Mouse (Mus musculus) embryonic facial prominence, embryonic 10.5 days (tissue): ENCODE results near the gene Cd300lg. TPM values are rescaled to one million over a fixed set of nuclear protein-coding genes. Genes with fewer than 3 reads are reported as not detected.

ENCODE experiments used
- DNase-seq: peaks from one replicate; pipeline ENCODE4 v3.0.0-alpha.2; 2017; ENCODE audit warnings: low spot score
- H3K27ac ChIP-seq: fragments of 300-500 bp; sonication (generic); replicated peaks from 2 replicates; pipeline ENCODE4 v1.5.1; 2016; ENCODE audit warnings: mild to moderate bottlenecking
- H3K27me3 ChIP-seq: fragments of 300-500 bp; sonication (generic); replicated peaks from 2 replicates; pipeline ENCODE4 v1.6.1; 2016; ENCODE audit warnings: low read depth, mild to moderate bottlenecking; ENCODE audit not compliant: poor library complexity, severe bottlenecking
- H3K36me3 ChIP-seq: fragments of 300-500 bp; sonication (generic); replicated peaks from 2 replicates; pipeline ENCODE4 v1.6.1; 2016; ENCODE audit warnings: mild to moderate bottlenecking, moderate library complexity
- H3K4me1 ChIP-seq: fragments of 300-500 bp; sonication (generic); 2 replicates; pipeline ENCODE4 v1.6.1; 2016
- H3K4me3 ChIP-seq: fragments of 300-500 bp; sonication (generic); 2 replicates; pipeline ENCODE4 v1.5.1; 2016; ENCODE audit warnings: mild to moderate bottlenecking, moderate library complexity
- H3K9me3 ChIP-seq: fragments of 300-500 bp; sonication (generic); 2 replicates; pipeline ENCODE4 v1.6.1; 2016; ENCODE audit warnings: mild to moderate bottlenecking
- WGBS: fragments of 180-500 bp; shearing (Covaris S2); methylation state at CpG from one replicate; pipeline ENCODE4 v1.1.7; 2016; 5-methylcytosine and 5-hydroxymethylcytosine counted together
- polyA plus RNA-seq: library from polyadenylated mRNA; unstranded; fragments of >200 nt; fragmentation: Nextera tagmentation; extraction: Ambion mirVana; gene quantifications from 2 replicates; pipeline ENCODE4 v1.2.1, GENCODE M21; 2016

The Cd300lg gene
- polyA plus RNA-seq, 1 experiment from 2014 or later: 0.51 TPM

DNA sequence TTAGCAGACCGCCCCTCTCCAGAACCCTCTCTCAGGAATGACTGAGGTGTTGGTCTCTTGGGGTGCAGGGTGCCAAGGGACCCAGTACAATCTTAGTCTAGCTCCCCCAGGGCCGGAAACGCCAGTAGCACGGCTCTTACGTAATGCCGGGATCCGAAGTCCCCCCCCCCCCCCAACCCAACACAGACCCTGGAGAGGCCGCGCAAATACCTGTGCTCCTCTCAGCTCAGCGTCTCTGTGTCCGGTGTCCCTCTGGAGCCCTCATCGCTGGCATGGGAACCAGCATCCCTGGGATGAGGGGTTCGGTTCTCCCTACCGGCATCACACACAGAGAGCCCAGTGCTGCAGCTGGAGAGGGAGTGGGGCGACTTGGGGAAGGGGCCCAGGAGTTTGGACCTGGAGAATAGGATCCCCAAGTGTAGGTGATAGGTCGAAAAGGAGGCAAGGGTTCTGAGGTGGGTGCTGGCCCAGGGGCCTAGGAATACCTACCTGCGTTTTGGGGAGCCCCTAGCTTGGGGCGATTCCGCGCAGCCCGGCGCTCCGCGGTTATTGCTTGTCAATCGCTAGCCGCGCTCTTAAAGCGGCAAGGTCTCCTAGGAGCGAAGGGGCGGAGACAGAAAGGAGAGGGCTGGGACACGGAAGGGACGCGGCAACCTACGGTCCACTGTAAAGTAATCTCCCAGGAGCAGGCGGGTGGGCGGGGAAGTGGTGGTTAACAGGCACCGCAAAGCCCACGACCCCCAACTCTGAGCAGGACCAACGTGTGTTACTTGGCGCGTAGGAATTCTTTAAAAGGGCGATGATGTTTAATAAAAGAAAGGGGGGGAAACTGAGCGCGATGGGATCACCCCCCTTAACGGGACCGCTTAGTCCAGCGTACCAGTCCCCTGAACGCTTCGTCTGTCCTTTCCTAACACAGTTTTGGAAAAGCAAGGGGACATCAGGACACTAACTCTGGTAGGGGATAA is 46.9 kb downstream of the Cd300lg start, which contains the start of gene Mpp2:
TSS of gene Mpp2 (minus strand) at position 585 of the 968 bp plus-strand sequence.
- Histone ChIP-seq H3K27me3 (peaks cover 12% of the 10 kb centered on the region; the same call in 1 of the 2 replicates), H3K4me1 (peaks cover 58% of the 10 kb centered on the region), H3K4me3 (peak within 1 kb of the TSS; percentile 83), H3K36me3 (peaks cover 15% of the 10 kb centered on the region), H3K9me3 (0 out of 2 replicates have a peak, but pooled peaks cover 5% of the 10 kb centered on the region), H3K27ac (peak within 1 kb of the TSS; percentile 89)
- peak; percentile 89 for DNase-seq
- under 1% methylated on average over 49 of the region's 49 CpGs for WGBS

DNA sequence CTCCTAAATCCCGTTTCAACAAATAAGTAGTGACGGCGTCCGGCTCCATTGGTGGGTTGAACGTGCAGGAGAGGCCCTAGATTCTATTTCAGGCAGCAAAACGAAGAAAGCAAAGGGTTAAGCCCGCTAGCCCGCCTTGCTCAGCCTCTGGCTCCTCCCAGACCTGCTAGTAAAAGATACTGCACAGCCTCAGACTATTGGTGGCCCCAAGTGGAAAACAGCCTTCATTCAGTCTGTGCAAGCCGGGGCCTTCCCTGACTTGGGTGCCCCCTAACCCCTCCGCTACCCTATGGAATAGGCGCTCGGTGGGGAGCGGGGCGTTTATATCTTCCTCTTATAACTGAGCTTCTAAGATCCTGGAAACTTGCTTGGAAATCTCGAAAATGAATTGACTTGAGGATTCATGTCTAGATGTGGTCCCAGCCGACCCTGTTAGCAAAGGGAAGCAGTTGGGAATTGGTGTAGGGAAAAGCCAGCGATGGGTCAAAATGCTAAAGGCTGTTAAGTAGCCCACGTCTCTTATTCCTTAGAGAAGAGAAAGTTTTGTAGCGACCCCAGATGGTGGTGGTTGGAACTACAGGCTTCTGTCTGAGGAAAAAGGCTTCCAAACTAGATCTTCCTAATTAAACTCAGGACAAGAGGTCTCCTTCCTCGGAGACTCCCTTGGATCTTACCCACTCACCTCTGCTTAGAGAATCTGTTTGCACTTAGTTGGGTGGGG is 47.9 kb downstream of the Cd300lg start:
- peak; percentile 89 for DNase-seq
- peaks cover 8% of the 10 kb centered on the region for H3K36me3 ChIP-seq
- under 1% methylated on average over 20 of the region's 20 CpGs for WGBS
- peak overlapping the region; percentile 89 for H3K27ac ChIP-seq
- H3K4me1 ChIP-seq: peaks cover 55% of the 10 kb centered on the region
- H3K9me3 ChIP-seq: no peaks in the 10 kb centered on the region
- H3K4me3 ChIP-seq: peak overlapping the region; percentile 83
- H3K27me3 ChIP-seq: peaks cover 12% of the 10 kb centered on the region; the same call in 1 of the 2 replicates

DNA sequence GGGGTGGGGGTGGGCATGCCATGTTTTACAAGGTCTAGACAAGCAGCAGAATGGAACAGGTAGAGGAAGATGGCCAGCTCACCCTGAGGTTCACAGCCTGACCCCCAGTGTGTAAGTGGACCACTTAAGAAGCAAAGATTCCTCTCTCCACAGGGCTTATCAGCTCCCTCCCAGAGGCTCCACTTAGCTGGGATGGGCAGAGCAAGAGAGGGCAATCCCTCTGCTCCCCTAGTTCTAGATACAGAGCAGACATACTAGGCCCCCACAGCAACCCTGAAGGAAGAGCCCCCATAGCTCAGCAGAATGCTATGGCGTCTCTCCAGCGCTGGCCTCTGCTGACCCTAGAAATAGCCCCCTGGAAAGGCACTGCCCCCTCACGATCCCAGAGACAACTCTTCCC is 54.4 kb downstream of the Cd300lg start:
- peaks cover 24% of the 10 kb centered on the region for H3K4me1 ChIP-seq
- no peak overlapping the region; the same call in 1 of the 2 replicates for H3K27ac ChIP-seq

DNA sequence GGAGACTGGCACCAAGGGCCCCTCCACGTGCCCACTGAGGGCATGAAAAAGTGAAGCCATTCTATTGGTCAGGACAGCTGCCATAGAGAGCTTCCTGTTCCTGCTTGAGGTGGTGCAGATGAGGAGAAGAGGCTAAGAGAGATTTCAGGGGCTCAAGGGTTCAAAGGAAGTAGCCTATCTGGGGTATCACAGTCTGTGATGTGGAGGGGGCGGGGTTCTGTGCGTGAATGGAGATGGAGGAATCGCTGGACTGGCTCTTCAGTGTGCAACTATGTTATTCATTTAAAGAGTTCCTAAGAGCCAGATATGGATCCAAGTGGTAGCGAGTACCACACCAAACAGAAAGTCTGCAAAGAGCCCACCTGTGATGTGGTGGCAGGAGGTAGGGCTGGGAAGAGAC is 55.1 kb downstream of the Cd300lg start:
- Histone ChIP-seq H3K27ac (peak overlapping the region; percentile 78), H3K4me1 (peaks cover 24% of the 10 kb centered on the region)
- WGBS: 75% methylated on average over 5 of the region's 5 CpGs

More for the DNA sequence above, 54.4 kb downstream of the Cd300lg start:
- 79% methylated on average over 3 of the region's 3 CpGs for WGBS
- H3K36me3 ChIP-seq: no peaks in the 10 kb centered on the region
- peaks cover 45% of the 10 kb centered on the region for H3K27me3 ChIP-seq
- no peaks in the 10 kb centered on the region for H3K9me3 ChIP-seq
- DNase-seq: no peak
- H3K4me3 ChIP-seq: no peak overlapping the region

DNA sequence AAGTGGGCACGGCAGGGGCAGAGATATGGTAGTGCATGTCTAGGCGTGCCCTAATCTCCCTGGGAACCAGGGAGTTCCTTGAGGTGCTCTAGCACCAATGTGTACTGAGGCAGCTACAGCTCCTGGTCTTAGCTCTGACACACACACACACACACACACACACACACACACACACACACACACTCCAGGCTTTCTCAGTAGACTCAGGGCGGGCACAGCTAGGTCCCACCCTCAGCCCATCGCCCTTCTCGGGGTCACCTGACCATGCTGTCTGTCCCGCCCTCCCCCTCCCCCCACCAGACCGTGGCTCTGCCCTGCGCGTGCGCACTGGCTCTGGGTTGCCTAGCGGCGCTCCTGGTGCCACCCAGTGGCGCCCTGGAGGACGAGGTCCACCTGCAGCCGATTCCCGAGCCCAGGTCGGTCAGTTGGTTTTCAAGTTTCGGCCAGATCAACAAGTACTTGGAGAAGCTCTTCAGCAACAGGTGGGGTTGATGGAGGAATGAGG is 55.6 kb downstream of the Cd300lg start:
- Histone ChIP-seq H3K9me3 (no peaks in the 10 kb centered on the region), H3K36me3 (no peaks in the 10 kb centered on the region), H3K4me1 (peaks cover 29% of the 10 kb centered on the region), H3K27ac (peak overlapping the region; percentile 78), H3K27me3 (peaks cover 51% of the 10 kb centered on the region), H3K4me3 (peak overlapping the region; percentile 48)
- WGBS: 7% methylated on average over 17 of the region's 18 CpGs
- peak; percentile 97 for DNase-seq

More for the DNA sequence above, 55.1 kb downstream of the Cd300lg start:
- H3K27me3 ChIP-seq: peaks cover 51% of the 10 kb centered on the region
- DNase-seq: no peak
- peak overlapping the region; percentile 48 for H3K4me3 ChIP-seq
- no peaks in the 10 kb centered on the region for H3K36me3 ChIP-seq
- H3K9me3 ChIP-seq: no peaks in the 10 kb centered on the region

- Histone ChIP-seq H3K4me1 (peaks cover 32% of the 10 kb centered on the region), H3K9me3 (no peaks in the 10 kb centered on the region), H3K4me3 (no peak within 1 kb of the TSS), H3K27me3 (peaks cover 85% of the 10 kb centered on the region), H3K27ac (no peak within 1 kb of the TSS), H3K36me3 (no peaks in the 10 kb centered on the region)
- 80% methylated on average over 4 of the region's 4 CpGs for WGBS
- no peak for DNase-seq
Observed at GRCm38 (mm10) chr11:102101219-102101618, 59.9 kb downstream of the Cd300lg start, which contains the start of gene Ppy. Gene Ppy (minus strand): TSS chr11:102101319.

- Histone ChIP-seq H3K27me3 (peaks cover 96% of the 10 kb centered on the region), H3K36me3 (no peaks in the 10 kb centered on the region), H3K4me3 (peak overlapping the region; percentile 19; the same call in 1 of the 2 replicates), H3K27ac (no peak overlapping the region), H3K9me3 (no peaks in the 10 kb centered on the region), H3K4me1 (peaks cover 28% of the 10 kb centered on the region)
- 19% methylated on average over 17 of the region's 17 CpGs for WGBS
- peak; percentile 86 for DNase-seq
Observed at GRCm38 (mm10) chr11:102102485-102103258, 61.4 kb downstream of the Cd300lg start.

Other genes starting within 250 kb of the Cd300lg start
- 1.9 and 2.9 TPM in 2 replicates for gene Meox1, start 147.1 kb upstream of the Cd300lg start, polyA plus RNA-seq
- 0.20 and 0.30 TPM in 2 replicates for gene Sost, start 74.5 kb upstream of the Cd300lg start, polyA plus RNA-seq
- gene Cfap97d1, start 57.2 kb upstream of the Cd300lg start, polyA plus RNA-seq: not detected in 2 replicates
- gene Dusp3, start 54.5 kb upstream of the Cd300lg start, polyA plus RNA-seq: 11.0 and 11.7 TPM in 2 replicates
- 8.2 and 10.3 TPM in 2 replicates for gene Mpp3, start 13.0 kb upstream of the Cd300lg start, polyA plus RNA-seq
- 12.5 and 12.9 TPM in 2 replicates for gene Mpp2, start 47.0 kb downstream of the Cd300lg start, polyA plus RNA-seq
- gene Ppy, start 59.8 kb downstream of the Cd300lg start, polyA plus RNA-seq: not detected in 2 replicates
- 0.32 and 0.49 TPM in 2 replicates for gene Pyy, start 66.3 kb downstream of the Cd300lg start, polyA plus RNA-seq
- not detected in 2 replicates for gene Nags, start 104.0 kb downstream of the Cd300lg start, polyA plus RNA-seq
- 35.0 and 38.0 TPM in 2 replicates for gene Tmem101, start 114.9 kb downstream of the Cd300lg start, polyA plus RNA-seq
- 145 and 155 TPM in 2 replicates for gene Lsm12, start 143.8 kb downstream of the Cd300lg start, polyA plus RNA-seq
- gene G6pc3, start 148.1 kb downstream of the Cd300lg start, polyA plus RNA-seq: 38.2 and 39.6 TPM in 2 replicates
- gene Hdac5, start 188.7 kb downstream of the Cd300lg start, polyA plus RNA-seq: 49.6 and 52.9 TPM in 2 replicates
- gene BC030867, start 207.4 kb downstream of the Cd300lg start, polyA plus RNA-seq: 30.1 and 32.4 TPM in 2 replicates
- gene Asb16, start 227.2 kb downstream of the Cd300lg start, polyA plus RNA-seq: 0.09 and 0.10 TPM in 2 replicates
- gene Tmub2, start 243.4 kb downstream of the Cd300lg start, polyA plus RNA-seq: 45.2 and 46.2 TPM in 2 replicates